Mouse (Mus musculus): ENCODE data around the gene Vps52.

- TF ChIP-seq CTCF (IDR thresholded peaks at IDR 0.05; ENCODE audit: borderline replicate concordance, control insufficient read depth, extremely low read depth, insufficient read depth, low read length, poor library complexity) (no peak), POLR2A (IDR thresholded peaks at IDR 0.05; ENCODE audit: control insufficient read depth, extremely low read depth, insufficient read depth, low read length, poor library complexity) (no peak; the same call in 1 of the 2 replicates)
Measured at GRCm38 (mm10) chr17:33909869-33910250, 45.8 kb upstream of the Vps52 start.
